Mouse (Mus musculus): ENCODE measurements around the gene Tle6. TPM values are rescaled to one million over a fixed set of nuclear protein-coding genes. Genes with fewer than 3 reads are reported as not detected.
A peak's percentile ranks its signal among the peaks of the same experiment; 100 is the strongest.
"Not testable (repeated sequence)": the region's sequence is repeated elsewhere in the genome, so short reads cannot be mapped to it uniquely, and the experiment has no call there.

Gene Tle6
- polyA plus RNA-seq (2012; rRNA removed) = 14.2 and 31.0 TPM in 2 replicates

GRCm38 (mm10) chr10:81600738-81601203 lies at the start of gene Tle6:
TSS of gene Tle6 (minus strand) at chr10:81601073.
- DNase-seq (ENCODE audit: low read depth) = peak; percentile 54

- DNase-seq (ENCODE audit: low read depth) = not testable (repeated sequence)
Measured at GRCm38 (mm10) chr10:81648803-81649775, 48.2 kb upstream of the Tle6 start, which contains the start of gene Gm10778. TSS of gene Gm10778 (plus strand) at chr10:81649059.

- no peak for DNase-seq (ENCODE audit: low read depth)
Measured at GRCm38 (mm10) chr10:81646015-81646555, 45.2 kb upstream of the Tle6 start.

DNA sequence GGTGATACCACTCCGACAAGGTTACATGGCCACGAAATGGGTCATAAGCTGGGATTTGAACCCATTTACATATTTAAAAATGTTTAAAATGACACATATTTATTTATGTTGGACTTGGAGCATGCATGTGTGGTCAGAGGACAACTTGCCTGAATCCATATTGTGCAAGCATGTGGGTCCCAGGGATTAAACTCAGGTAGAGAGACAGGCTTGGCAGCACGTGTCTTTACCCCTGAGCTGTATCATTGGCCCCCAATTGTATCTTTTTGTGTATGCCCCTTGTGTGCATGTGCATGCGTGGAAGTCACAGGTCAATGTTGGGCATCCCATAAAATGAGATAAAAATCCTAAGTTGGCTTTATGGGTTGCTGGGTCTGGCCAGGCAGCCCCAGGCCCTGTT lies 44.5 kb upstream of the Tle6 start:
- no peak for DNase-seq (ENCODE audit: low read depth)

DNA sequence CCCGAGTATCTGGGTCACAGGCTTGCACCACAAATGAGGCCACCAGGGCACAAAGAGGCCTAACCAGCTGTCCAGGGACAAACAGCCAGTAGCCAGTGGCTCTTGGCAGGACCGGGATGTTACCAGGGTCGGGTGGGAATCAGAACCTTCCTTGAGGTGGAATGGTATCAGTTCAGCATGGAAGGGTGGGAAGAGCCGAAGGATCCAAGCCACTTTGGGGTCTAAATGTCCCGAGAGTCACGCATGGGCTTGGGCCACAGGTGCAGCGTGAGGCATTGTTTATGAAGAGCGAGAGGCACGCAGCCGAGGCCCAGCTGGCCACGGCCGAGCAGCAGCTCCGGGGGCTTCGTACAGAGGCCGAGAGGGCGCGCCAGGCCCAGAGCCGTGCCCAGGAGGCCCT lies 43.8 kb upstream of the Tle6 start:
- DNase-seq (ENCODE audit: low read depth) = no peak

- DNase-seq (ENCODE audit: low read depth) = no peak
Measured at GRCm38 (mm10) chr10:81644162-81644561, 43.3 kb upstream of the Tle6 start.

GRCm38 (mm10) chr10:81643449-81644055 lies 42.7 kb upstream of the Tle6 start:
- peak; percentile 55 for DNase-seq (ENCODE audit: low read depth)

DNA sequence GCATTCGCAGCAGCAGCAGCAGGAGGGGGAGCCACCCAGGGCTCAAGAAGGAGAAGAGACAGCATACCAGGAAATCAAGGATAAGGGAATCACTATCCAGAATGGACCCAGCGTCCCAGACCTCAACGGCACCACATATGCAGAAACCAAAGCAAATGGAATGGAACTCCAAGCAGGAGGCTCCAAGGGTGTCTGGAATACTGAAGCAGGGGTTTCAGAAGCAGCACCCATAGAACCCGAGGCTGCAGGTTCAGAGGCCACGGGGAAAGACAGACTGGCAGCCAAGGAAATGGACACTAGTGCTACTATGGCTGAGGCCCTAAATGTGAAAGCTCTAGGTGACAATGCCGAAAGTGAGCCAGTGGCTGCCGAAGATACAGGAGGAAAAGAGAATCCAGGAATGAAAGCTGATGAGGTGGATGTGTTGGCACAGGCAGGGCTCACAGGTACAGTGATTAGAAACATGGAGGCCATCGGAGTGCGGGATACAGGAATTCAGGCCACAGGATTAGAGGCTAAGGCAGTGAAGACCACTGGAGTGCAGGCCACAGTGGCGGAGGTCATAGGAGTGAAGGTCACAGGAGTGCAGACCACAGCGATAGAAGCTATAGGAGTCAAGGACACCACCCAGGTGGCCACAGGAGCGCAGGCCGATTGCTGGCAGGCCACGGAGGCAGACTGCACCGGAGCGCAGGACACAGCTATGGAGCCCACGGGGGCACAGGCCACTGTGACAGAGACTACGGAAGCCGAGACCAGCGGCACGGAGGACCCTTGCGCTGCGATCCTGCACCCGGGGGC lies 42.0 kb upstream of the Tle6 start:
- DNase-seq (ENCODE audit: low read depth) = no peak

- DNase-seq (ENCODE audit: low read depth) = no peak
Measured at GRCm38 (mm10) chr10:81641978-81642647, 41.2 kb upstream of the Tle6 start.

GRCm38 (mm10) chr10:81641566-81641965 lies 40.7 kb upstream of the Tle6 start:
- no peak for DNase-seq (ENCODE audit: low read depth)

GRCm38 (mm10) chr10:81640825-81641224 lies 40.0 kb upstream of the Tle6 start:
- not testable (repeated sequence) for DNase-seq (ENCODE audit: low read depth)

DNA sequence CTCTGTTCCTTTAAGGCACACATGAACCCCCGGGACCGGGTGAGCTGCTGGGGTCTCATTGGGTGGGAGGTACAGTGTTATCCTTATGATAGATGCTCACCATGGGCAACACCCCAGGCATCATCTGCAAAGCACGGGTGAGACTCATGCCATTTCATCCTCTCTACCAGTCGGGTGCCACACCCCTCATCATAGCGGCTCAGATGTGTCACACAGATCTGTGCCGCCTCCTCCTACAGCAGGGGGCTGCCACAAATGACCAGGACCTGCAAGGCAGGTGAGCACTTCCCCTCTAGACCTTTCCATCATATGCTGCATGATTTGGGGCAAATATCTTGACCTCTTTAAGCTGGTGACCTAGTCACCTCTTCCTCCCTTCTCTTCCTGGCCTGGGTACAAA lies 37.2 kb upstream of the Tle6 start:
- DNase-seq (ENCODE audit: low read depth) = no peak

GRCm38 (mm10) chr10:81636338-81636737 lies 35.5 kb upstream of the Tle6 start:
- DNase-seq (ENCODE audit: low read depth) = no peak

- DNase-seq (ENCODE audit: low read depth) = no peak
Measured at GRCm38 (mm10) chr10:81633253-81634099, 32.6 kb upstream of the Tle6 start.

- no peak for DNase-seq (ENCODE audit: low read depth)
Measured at GRCm38 (mm10) chr10:81628390-81628789, 27.5 kb upstream of the Tle6 start, which contains the start of gene Ankrd24. TSS of gene Ankrd24 (plus strand) at chr10:81628540.

DNA sequence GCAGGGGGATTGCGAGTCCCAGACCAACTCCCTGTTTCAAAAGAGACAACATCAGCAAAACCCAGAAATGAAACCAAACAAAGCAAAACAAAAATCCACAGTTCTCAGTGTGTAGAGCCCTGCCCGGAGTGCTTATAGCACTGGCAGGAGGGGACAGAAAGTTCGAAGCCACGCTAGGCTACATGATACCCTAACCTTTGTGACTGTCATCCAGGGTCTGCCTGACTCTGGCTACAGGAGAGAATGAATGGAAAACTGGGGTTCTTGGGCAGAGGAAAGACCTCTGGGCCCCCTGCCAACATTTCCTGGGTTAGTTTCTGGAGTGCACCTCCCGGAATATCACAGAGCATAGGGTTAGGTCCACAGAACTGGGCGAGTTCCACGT lies 27.0 kb upstream of the Tle6 start:
- no peak for DNase-seq (ENCODE audit: low read depth)

DNA sequence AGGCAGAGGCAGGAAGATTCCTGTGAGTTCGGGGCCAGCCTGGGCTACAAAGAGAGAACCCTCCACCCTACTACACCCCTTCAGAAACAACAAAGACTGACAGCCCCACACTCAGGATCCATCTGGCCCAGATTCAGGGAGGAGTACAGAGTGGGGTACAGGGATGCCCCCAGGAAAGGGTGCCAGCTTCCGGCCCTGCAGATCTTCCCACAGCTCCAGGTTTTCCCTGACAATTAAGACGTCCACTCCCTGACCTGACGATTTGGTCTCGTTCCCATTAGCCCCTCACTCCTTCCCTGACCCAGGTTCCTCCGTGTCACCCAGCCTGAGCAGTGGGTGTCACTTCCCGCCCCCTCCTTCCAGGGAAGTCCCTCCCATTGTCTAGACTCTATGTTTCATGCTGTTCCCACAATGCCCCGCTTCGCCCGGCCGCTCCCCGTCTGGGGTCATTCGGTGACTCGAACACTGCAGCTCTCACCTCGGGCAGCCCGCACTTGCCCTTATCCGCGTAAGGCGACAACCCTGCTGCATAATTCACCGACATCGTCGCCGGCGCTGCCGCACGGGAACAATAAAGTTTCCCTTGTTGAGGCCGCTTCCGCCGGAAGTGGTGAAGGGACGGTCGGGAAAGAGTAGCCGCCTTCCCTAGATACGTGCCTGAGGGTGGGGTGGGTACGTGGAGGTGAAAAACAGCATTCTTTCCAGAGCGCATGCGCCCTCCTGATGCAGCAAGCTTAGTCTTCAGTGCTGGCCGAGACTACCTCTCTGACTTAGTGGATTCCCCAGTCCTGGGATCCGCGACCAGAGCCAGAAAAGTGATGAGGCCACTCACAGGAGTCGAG lies 26.3 kb upstream of the Tle6 start, which contains the start of gene Sirt6:
TSS of gene Sirt6 (minus strand) at position 804 of the 842 bp plus-strand sequence.
- DNase-seq (ENCODE audit: low read depth) = peak; percentile 61

GRCm38 (mm10) chr10:81626101-81626993 lies 25.5 kb upstream of the Tle6 start:
- DNase-seq (ENCODE audit: low read depth) = no peak

All from gonadal fat pad, adult 2 months (tissue).